Mouse (Mus musculus) right cerebral cortex, postnatal 14 days (tissue): ENCODE measurements at regions not wholly inside any gene's neighbourhood (a gene's known extent, or its start where the extent isn't known, plus 50 kb on each side); places are given as distances from the start of the nearest gene placed in this dataset.
A peak's percentile ranks its signal among the peaks of the same experiment; 100 is the strongest.

Experiments
- DNase-seq: peaks from one replicate; pipeline ENCODE4 v3.0.0; 2022

- peak; percentile 51 for DNase-seq
Observed at GRCm38 (mm10) chr14:68973636-68974101, 320.4 kb downstream of the Synb start.

DNA sequence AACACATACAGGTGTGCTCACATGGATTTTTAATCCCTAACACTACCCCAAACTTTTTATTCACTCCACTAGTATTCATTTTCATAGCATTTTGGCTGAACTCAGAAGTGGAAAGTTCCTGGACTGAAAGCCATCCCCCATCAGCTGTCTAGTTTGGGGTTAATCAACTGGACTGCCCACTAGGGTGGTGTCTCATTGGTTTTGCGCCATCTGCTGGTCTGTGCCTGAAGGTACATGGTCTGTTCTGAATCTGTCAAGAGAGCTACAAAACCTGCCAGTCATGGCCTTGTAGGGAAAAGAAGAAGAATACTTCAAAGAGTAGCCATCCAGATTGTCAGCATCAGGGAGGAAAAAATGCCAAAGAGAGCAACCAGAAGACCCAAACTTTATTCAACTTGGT is 327.3 kb downstream of the Synb start:
- DNase-seq = peak; percentile 18

DNA sequence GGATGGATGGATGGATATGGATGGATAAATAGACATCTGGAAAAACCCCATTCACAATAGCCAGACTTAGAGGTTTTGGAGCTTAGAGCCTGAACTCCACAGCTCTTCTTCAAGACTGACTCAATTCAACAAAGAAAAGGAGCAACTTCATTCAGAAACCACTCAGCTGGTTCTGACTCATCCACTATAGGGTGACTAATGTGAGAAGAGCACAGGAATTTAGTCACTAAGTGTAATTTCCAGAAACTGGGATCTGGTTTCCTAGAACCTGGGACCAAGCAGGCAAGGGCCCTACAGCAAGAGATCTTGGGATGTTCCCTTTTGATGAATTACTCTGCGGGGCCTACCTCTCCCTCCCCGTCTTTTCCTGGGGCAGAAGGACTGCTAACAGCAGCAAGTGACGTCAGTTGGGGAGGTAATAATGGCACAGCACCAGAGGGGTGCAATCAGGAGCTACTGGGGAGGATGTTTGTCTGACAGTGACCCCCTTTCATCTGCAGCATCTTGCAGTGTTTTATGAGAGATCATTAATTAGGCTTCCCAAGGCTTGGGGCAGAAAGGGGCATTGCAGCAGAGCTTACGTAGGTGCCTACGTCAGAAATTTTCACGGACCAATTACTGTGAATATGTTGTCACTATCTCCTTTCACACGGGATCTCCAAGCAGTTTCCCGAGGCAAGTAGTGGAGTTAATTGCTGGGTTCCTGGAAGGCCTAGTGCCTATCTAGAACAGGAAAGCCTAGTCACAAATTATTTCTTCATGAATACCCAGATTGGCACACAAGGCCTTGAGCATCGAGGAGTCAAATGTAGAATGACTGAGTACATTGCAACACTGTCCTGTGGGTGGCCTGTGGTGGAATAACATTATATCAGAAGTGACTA is 339.3 kb downstream of the Synb start:
- DNase-seq = no peak

DNA sequence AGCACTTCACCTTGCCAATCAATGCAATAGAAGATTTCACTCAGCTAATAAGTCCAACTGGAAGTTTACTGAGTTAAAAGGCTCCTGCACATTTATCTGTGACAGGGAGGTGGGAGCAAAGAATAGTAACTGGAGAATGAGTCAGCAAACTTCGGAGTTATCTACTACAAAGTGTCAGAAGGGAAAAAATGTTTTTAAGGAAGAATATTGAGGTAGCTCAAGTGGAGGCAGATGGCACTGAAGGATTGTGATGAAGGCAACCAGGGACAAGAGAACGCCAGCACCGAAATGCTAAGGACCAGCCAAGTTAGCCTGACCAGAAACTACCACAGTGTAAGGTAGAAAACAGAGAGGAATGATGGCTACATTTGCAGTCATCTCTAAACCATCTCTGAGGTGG is 348.2 kb downstream of the Synb start:
- no peak for DNase-seq

GRCm38 (mm10) chr14:68945434-68945833 is 348.7 kb downstream of the Synb start:
- no peak for DNase-seq

GRCm38 (mm10) chr14:68941759-68942158 is 352.3 kb downstream of the Synb start:
- no peak for DNase-seq

- no peak for DNase-seq
Observed at GRCm38 (mm10) chr14:68941132-68941690, 352.9 kb downstream of the Synb start.

DNA sequence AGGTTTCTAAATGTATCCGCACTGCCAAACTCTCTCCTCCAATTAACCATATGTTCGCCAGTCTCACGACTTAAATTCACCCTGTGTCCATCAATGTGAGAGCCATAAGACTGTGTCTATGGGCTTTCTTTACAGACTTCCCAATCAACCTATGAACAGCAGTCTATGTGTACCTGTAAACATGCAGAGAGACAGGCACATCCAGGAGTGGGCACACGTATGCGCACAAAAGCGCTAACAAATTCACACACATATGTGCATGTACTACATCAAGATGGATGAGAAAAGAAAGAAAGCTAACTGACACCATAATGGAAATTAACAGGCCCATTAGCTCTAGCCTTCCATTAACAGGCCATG is 358.8 kb downstream of the Synb start:
- no peak for DNase-seq

DNA sequence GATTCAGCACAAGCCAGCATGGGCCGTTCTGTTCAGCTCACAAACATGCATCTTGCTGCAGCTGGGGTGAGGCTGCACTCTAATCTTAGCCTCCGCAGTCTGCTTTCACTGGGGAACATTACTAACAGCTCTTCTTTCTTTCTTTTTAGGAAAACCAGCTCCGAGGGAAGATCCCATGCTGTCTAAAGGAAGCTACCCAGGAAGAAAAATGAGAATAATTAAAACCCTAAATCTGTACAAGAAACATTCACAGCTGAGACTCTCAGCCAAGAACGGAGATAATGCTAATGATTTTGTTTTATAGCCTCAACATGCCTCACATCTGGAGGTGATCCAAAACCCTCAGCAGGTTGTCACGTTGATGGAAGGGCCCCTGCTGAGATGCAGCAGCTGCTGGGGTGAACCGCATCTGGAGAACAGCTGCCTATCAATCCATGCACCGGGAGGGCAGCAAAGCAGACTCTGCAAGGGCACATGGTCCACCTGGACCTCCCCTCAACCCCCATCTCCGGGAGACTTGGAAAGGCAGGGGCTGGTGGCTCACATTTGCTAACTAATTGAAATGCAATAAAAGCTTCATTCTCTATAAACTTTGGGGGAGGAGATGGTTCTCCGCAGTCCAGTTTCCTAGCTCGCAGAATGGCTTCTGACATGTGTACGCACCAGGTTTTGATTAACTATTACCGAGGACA is 359.3 kb downstream of the Synb start:
- DNase-seq = peak; percentile 23

DNA sequence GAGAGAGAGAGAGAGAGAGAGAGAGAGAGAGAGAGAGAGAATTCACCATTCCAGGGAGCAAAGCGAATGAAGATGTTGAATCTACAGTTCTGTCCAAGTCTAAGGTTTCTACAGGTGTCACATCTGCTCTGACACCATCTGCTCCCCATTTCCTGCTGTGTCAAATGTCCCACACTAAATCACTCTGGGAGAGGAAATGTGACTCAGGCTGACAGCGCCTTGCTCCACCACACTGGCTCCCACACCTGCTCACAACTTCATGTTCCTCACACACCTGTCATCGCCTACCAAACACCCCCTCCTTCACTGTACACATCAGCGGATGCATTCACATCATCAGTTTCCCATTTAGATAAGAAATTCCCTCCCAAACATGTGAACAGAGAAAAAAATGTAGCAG is 366.3 kb downstream of the Synb start:
- DNase-seq = no peak

DNA sequence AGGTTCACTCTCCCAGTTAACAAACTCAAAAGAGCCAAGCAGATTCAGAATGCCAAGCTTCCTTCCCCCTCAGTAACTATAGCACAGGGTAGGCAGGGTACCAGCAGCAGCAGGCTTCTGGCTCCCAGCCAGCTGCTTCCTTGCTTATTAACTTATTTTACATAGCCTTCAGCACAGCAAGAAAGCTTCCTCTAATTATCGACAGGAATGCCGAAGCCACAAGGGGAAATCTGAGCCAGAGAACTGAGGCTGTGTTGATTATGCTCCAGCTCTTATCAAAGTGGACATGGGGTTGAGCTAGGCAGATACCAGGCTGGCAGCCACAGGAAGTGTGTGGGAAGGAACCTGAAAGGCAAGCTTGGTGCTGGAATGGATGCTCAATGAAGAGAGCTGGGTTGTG is 371.0 kb downstream of the Synb start:
- peak; percentile 68 for DNase-seq

DNA sequence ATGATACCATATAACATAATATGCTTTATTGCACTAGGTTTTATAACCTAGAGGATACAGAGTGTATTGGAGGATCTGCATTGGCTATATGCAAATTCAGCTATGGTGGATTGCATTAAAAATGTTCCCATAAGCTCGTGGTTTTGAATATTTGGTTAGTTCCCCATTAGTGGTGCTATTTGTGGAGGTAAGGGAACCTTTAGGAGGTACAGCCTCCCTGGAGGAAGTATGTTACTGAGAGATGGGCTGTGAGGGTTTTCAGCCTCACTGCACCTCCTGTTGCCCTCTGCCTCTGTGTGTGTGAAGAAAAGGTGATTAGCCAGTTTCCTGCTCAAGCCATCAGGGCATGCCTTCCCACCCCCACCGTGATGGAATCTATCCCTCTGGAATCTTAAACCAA is 372.1 kb downstream of the Synb start:
- DNase-seq = no peak

DNA sequence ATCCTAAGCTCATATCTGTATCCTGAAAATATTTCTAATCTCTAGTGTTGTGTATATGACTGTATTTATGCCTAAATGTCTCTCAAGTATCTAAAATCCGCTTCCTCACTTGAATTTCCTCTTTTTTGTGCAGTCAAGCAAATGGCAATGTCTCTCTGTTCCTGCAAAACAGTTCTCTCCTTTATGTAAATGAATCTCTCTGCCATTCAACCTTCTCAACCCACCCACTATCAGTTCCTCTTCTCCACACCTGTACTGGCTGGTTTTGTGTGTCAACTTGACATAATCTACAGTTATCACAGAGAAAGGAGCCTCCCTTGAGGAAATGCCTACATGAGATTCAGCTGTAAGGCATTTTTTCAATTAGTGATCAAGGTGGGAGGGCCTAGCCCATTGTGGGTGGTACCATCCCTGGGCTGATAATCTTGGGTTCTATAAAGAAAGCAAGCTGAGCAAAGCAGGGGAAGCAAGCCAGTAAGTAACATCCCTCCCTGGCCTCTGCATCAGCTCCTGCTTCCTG is 375.5 kb downstream of the Synb start:
- no peak for DNase-seq

DNA sequence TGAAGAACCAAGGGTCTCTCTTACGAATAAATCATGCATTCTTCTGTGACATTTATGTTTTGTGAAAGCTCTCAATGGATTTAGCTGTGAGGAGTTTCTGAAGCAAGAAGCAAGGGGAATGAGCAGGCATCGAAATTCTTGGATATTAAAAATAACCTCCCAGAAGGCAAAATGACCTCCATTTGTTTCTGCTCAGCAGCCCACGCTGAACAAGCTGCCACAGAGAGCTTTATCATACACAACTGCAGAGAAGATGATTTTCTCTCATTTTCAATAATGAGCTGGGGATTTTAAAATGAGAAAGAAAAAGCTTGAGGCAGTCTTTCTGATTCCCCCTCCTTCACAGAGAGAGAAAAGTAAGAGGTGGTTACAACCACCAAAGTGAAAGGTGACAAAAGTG is 394.2 kb downstream of the Synb start:
- no peak for DNase-seq

DNA sequence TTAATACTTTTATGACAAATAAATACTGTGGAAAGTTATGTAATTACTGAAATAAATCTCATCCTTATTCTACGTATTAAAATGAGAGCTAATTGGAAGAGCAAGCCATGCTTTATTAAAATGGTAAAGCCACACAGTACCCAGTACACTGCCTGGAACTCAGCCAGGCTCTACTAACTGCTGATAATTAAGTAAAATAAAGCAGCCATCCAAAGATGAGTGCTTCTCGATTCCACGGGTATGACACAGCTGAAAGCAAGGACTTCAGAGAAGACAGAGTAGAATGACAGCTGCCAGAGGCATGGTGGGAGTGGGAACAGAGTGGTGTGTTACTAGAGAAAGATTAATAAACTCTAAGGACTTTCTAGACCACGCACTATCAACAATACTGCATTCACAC is 416.9 kb downstream of the Synb start:
- DNase-seq = no peak

- DNase-seq = no peak
Observed at GRCm38 (mm10) chr14:68861071-68861470, 433.0 kb downstream of the Synb start.

DNA sequence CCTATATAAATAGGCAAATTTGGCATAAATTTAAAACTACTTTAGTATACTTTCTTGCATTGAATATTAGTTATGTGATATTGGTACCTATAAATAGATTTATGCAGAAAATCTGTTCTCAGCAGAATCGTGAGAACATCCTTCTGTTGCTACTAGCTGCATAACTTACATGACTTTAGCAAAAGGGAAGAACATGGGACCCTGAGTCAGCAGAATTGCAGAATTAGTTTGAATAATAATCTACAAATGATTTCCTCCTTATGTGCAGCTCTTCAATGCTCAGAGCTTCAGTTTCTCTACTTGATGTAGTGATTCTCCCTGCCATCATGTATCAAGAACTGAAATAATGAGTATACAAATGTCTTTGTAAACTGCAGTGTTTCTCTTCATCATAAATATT is 436.2 kb downstream of the Synb start:
- no peak for DNase-seq

GRCm38 (mm10) chr14:68848506-68848905 is 445.6 kb downstream of the Synb start:
- DNase-seq = no peak

- no peak for DNase-seq
Observed at GRCm38 (mm10) chr14:68847609-68848008, 446.5 kb downstream of the Synb start.

GRCm38 (mm10) chr14:68820241-68820640 is 473.9 kb downstream of the Synb start:
- DNase-seq = no peak

DNA sequence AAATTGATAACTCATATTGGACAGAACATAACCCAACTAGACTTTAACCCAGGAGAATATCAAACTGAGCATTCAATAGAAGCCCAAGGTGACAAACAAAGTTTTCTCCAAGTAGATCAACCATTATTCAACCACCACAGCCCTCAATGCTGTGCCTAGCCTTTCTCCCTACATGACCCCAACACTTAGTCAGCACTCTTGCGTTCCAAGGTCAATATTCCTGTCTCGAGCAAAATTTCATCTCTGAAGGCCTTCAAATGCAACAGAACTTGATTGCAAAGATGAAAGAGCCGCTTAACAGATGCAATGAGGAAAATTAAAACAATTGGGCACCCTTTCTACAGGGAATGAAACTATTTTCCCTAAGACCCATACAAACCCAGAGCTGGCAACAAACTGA is 485.1 kb downstream of the Synb start:
- no peak for DNase-seq

DNA sequence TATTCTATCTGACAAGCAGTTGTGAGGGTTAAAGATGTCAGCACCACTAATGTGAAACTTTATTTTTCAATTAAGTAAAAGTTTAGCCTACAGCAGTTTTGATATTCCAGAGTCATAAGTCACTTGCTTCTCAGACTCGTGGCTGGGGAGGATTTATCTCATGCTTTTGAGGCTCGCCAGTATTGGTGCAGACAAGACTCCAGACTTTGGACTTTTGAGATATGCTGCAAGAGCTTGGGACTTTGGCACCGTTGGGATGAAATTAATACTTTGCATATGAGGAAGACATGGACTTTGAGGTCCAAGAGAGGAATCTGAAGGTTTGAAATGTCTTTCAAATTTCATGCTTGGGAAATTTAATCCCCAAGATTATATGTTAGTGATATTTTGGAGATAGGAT is 486.2 kb downstream of the Synb start:
- DNase-seq = no peak

DNA sequence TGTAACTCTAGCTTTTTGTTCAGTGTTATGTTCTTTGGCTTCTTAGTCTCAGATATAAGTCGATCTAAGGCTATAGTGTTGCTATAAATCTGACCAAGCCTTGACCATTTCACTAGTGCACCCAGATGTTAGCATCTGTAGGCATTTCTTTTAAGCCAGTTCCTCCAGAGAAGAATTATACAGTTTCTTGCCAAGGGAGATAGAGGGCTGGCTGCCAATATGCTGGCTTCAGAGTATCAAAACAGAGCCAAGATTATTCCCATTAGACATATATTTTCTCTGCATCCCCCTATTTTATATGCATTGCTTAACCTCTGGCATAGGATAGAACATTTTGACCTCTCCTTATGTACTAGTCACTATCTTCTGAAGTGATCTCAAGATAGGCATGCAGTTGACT is 487.5 kb downstream of the Synb start:
- DNase-seq = no peak

GRCm38 (mm10) chr14:68784395-68784794 is 509.7 kb downstream of the Synb start:
- no peak for DNase-seq
